Mouse (Mus musculus) liver, adult 2 months (tissue): ENCODE measurements around the gene Dupd1.

Experiments used
- CTCF ChIP-seq: fragments of 200-500 bp; IDR thresholded peaks from 2 replicates; pipeline ENCODE4 v1.5.1; 2011; ENCODE audit warnings: low read depth, low read length, control low read depth
- POLR2A ChIP-seq: fragments of 200-500 bp; IDR thresholded peaks from 2 replicates; pipeline ENCODE4 v1.6.1; 2011; ENCODE audit warnings: low read length, control low read depth; ENCODE audit not compliant: insufficient read depth; ENCODE audit errors: extremely low read depth

DNA sequence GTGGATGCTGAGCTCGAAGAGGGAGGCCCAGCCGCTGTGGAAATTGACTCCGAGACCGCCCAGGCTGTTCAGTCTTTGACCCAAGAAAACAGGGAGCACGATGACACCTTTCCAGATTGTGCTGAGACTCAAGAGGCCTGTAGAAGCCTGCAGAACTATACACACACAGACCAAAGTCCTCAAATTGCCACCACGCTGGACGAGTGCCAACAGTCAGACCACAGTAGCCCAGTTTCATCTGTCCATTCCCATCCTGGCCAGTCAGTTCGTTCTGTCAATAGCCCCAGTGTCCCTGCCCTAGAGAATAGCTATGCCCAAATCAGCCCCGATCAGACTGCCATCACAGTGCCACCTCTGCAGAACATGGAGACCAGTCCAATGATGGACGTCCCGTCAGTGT lies 45.2 kb downstream of the Dupd1 start:
- TF ChIP-seq CTCF (no peak), POLR2A (no peak)
